Mouse (Mus musculus) olfactory bulb, adult 2 months (tissue): Measurements from ENCODE around the gene Elf2.

ENCODE experiments used
- CTCF ChIP-seq: fragments of 200-500 bp; IDR thresholded peaks from 2 replicates; pipeline ENCODE4 v1.5.1; 2012; ENCODE audit warnings: low read depth, mild to moderate bottlenecking, low read length, moderate library complexity; ENCODE audit not compliant: insufficient read depth
- POLR2A ChIP-seq: fragments of 200-500 bp; IDR thresholded peaks from 2 replicates; pipeline ENCODE4 v1.6.1; 2012; ENCODE audit warnings: mild to moderate bottlenecking, low read depth, low read length, moderate library complexity; ENCODE audit not compliant: insufficient read depth

DNA sequence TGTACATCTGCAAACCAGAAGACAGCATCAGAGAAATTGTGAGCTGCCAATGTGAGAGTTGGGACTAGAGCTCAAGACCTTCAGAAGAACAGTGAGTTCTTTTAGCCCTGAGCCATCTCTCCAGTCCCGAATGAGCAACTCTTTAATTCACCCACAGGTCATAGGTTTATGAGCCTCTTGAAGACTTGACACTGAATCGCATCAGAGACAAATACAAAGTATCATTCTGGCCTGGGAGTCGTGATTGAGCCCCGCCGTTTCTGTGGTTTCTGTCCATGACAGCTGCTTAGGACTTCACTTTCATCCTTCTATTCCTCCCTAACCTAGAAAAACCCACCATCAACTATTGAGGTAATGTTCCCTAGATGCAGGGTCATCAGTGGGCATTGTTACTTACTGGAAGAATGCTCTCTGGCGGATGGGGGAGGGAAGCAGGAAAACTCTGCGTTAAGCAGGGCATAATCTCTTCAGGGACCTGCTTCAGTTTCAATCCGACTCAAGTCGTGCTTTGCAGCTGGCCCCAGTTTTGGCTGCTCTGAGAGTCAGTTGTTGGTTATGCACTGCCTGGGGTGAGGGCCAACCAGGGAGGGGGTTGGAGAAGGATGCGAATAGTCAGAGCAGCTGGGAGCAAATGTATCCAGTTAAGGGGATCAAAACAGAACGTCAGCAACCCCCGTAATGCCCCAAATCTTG, 46.1 kb upstream of the Elf2 start:
- TF ChIP-seq CTCF (no peak), POLR2A (no peak)
